Mouse (Mus musculus) hindbrain, embryonic 12.5 days (tissue): ENCODE measurements around the gene Gm20388. TPM values are rescaled to one million over a fixed set of nuclear protein-coding genes. Genes with fewer than 3 reads are reported as not detected.

Experiments
- ATAC-seq: fragments of 200-750 bp; cut with Nextera tagmentation; 2 replicates; pipeline ENCODE4 v1.8.0; 2017; ENCODE audit warnings: moderate TSS enrichment; ENCODE audit not compliant: low FRiP score
- H3K27ac ChIP-seq: fragments of 300-500 bp; sonication (generic); 2 replicates; pipeline ENCODE4 v1.5.1; 2016; ENCODE audit warnings: mild to moderate bottlenecking
- H3K27me3 ChIP-seq: fragments of 300-500 bp; sonication (generic); 2 replicates; pipeline ENCODE4 v1.6.1; 2016; ENCODE audit warnings: mild to moderate bottlenecking
- H3K36me3 ChIP-seq: fragments of 300-500 bp; sonication (generic); 2 replicates; pipeline ENCODE4 v1.6.1; 2016; ENCODE audit warnings: mild to moderate bottlenecking
- H3K4me1 ChIP-seq: fragments of 300-500 bp; sonication (generic); 2 replicates; pipeline ENCODE4 v1.6.1; 2016
- H3K4me2 ChIP-seq: fragments of 300-500 bp; sonication (generic); replicated peaks from 2 replicates; pipeline ENCODE4 v1.6.1; 2016; ENCODE audit warnings: mild to moderate bottlenecking
- H3K4me3 ChIP-seq: fragments of 300-500 bp; sonication (generic); 2 replicates; pipeline ENCODE4 v1.5.1; 2016; ENCODE audit warnings: mild to moderate bottlenecking
- H3K9ac ChIP-seq: fragments of 300-500 bp; sonication (generic); 2 replicates; pipeline ENCODE4 v1.6.1; 2016; ENCODE audit warnings: mild to moderate bottlenecking, moderate library complexity
- H3K9me3 ChIP-seq: fragments of 300-500 bp; sonication (generic); replicated peaks from 2 replicates; pipeline ENCODE4 v1.6.1; 2016; ENCODE audit warnings: mild to moderate bottlenecking
- WGBS: fragments of 180-500 bp; shearing (Covaris S2); methylation state at CpG from one replicate; pipeline ENCODE4 v1.1.7; 2016; 5-methylcytosine and 5-hydroxymethylcytosine counted together
- polyA plus RNA-seq: library from polyadenylated mRNA; unstranded; fragments of >200 nt; fragmentation: Nextera tagmentation; extraction: Ambion mirVana; gene quantifications from 2 replicates; pipeline ENCODE4 v1.2.1, GENCODE M21; 2016

The Gm20388 gene
- polyA plus RNA-seq, 1 experiment from 2014 or later: not detected

DNA sequence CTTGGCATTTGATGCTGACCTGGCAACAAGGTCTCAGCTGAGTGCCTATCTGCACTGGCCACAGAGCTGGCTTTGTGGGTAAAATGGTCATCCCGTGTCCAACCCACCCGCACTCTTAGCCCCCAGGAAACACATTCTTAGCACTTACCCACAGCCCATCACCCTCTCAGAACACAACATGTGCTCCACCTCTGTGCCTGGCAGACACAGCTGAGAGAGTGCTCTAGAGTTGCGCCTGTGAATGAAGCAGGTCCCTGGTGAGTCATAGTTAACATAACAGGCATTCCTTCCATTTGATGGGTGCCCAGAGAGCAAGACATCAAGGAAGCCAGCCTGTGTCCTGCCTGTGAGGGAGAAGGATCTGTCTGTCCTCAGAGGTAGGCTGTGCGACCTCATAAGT, 2276.6 kb downstream of the Gm20388 start:
- Histone ChIP-seq H3K9ac (no peak overlapping the region), H3K27me3 (no peaks in the 10 kb centered on the region), H3K4me2 (no peak overlapping the region), H3K4me3 (no peak overlapping the region), H3K9me3 (no peaks in the 10 kb centered on the region), H3K4me1 (peaks cover 10% of the 10 kb centered on the region), H3K36me3 (no peaks in the 10 kb centered on the region), H3K27ac (no peak overlapping the region)
- WGBS: 79% methylated on average over 4 of the region's 4 CpGs
- ATAC-seq: no peak

- Histone ChIP-seq H3K4me2 (no peak overlapping the region), H3K9me3 (no peaks in the 10 kb centered on the region), H3K4me3 (no peak overlapping the region), H3K27me3 (no peaks in the 10 kb centered on the region), H3K36me3 (no peaks in the 10 kb centered on the region), H3K27ac (no peak overlapping the region), H3K4me1 (peaks cover 16% of the 10 kb centered on the region), H3K9ac (no peak overlapping the region)
- no peak for ATAC-seq
- 57% methylated on average over 16 of the region's 16 CpGs for WGBS
These were observed 2279.9 kb downstream of the Gm20388 start for GRCm38 (mm10) chr8:122190349-122191053.

DNA sequence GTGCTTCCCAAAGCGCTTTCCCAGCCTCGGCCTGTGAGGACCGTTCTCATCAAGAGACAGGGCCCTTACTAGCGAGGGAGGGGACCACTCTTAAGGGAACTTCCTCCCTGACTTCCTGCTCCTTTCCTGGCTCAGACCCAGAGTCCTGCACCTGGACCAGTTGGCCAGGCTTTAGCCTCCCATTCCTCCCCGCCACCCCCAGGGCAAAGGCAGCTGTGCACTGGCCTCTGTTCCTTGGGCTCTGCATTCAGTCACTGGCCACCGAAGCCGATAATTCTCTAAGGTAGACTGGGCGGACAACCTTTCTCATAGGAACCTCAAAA, 2280.4 kb downstream of the Gm20388 start:
- Histone ChIP-seq H3K4me3 (no peak overlapping the region), H3K27me3 (no peaks in the 10 kb centered on the region), H3K9ac (no peak overlapping the region), H3K9me3 (no peaks in the 10 kb centered on the region), H3K4me1 (peaks cover 16% of the 10 kb centered on the region), H3K27ac (no peak overlapping the region), H3K36me3 (no peaks in the 10 kb centered on the region), H3K4me2 (no peak overlapping the region)
- 76% methylated on average over 8 of the region's 8 CpGs for WGBS
- ATAC-seq: no peak

DNA sequence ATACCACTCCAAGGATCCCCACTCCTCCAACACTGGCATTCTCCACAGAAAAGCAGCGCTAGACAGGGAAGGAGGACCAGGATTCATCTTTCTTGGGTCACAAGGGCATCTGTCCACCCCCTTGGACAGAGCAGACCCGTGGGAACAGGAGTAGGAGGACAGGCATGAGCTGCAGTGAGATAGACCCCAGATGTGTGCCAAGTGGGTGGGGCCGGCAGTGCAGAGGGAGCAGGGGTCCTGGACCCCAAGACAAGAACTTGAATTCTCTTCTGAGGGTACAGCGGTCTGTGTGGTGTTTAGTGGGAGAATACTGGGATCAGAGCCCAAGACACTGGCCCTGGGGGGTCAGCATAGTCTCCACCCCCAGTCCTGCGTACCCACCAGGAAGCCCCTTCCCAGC, 2282.1 kb downstream of the Gm20388 start:
- H3K27ac ChIP-seq: no peak overlapping the region
- WGBS: 81% methylated on average over 5 of the region's 5 CpGs
- no peaks in the 10 kb centered on the region for H3K9me3 ChIP-seq
- H3K9ac ChIP-seq: no peak overlapping the region
- H3K4me1 ChIP-seq: peaks cover 16% of the 10 kb centered on the region
- H3K4me3 ChIP-seq: no peak overlapping the region
- H3K4me2 ChIP-seq: no peak overlapping the region
- H3K36me3 ChIP-seq: no peaks in the 10 kb centered on the region
- ATAC-seq: no peak
- H3K27me3 ChIP-seq: no peaks in the 10 kb centered on the region

DNA sequence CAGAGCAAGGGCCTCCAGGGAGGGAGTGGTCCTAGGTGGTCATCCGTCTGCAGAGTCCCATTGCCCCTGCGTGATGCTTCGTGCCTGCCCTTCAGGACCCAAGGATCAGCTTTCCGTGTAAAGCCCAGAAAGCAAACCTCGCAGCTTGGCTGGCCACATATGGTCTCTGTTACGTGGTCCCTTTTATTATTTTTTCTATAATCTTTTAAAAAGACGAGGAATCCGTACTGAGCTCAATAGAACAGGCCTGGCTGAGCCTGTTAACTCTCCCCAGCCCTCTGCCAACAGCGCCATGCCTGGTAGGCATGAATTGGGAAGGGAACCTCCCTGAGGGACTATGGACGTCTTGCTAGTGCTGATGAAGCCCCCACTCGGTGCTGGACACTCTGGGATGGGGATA, 2282.9 kb downstream of the Gm20388 start:
- no peaks in the 10 kb centered on the region for H3K9me3 ChIP-seq
- no peak overlapping the region for H3K4me3 ChIP-seq
- WGBS: 71% methylated on average over 11 of the region's 11 CpGs
- no peak overlapping the region for H3K4me2 ChIP-seq
- H3K36me3 ChIP-seq: no peaks in the 10 kb centered on the region
- H3K27ac ChIP-seq: no peak overlapping the region
- no peaks in the 10 kb centered on the region for H3K27me3 ChIP-seq
- ATAC-seq: no peak
- H3K4me1 ChIP-seq: peaks cover 16% of the 10 kb centered on the region
- H3K9ac ChIP-seq: 0 out of 2 replicates have a peak overlapping the region, but pooled peaks have one; percentile 18

DNA sequence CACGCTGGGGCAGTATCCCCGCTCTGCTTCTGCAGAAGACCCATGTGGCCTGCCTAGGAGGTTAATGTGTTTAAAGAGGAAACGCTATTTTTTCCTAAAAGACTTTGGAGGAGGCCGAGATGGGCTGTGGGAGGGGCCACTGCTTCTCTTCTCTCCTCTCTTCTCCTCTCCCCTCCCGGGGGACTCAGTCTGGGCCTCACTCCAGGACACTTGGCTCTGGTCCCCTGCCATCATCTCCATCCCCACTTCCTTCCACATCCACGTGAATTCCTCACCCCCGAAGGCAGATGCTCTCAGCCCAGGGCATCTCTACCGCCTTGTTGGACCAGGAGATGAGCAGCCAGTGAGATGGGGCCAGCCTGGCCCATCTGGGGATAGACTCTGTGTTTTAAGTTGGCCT, 2283.8 kb downstream of the Gm20388 start:
- Histone ChIP-seq H3K27ac (no peak overlapping the region), H3K9ac (no peak overlapping the region), H3K36me3 (no peaks in the 10 kb centered on the region), H3K9me3 (no peaks in the 10 kb centered on the region), H3K27me3 (no peaks in the 10 kb centered on the region), H3K4me1 (peaks cover 16% of the 10 kb centered on the region), H3K4me2 (no peak overlapping the region), H3K4me3 (no peak overlapping the region)
- WGBS: 69% methylated on average over 8 of the region's 8 CpGs
- ATAC-seq: no peak

DNA sequence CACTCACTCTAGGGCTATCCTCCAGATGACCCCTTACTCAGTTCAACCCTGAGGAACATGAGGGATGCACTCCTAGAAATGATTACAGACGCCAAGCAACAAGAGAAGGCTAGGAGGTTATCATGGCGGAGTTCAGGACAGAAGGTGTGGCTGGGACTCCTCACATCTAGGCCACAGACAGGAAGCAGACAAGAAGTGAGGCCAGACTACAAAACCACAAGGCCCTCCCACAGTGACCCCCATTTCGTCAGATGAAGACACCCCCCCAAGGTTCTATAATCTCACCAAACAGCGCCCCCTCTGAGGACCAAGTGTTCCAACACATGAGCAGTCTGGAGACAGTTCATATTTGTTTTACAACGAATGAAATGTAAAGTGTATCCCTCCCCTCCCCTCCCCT, 2286.7 kb downstream of the Gm20388 start:
- Histone ChIP-seq H3K27ac (no peak overlapping the region), H3K4me3 (no peak overlapping the region), H3K27me3 (no peaks in the 10 kb centered on the region), H3K4me2 (no peak overlapping the region), H3K9me3 (no peaks in the 10 kb centered on the region), H3K36me3 (no peaks in the 10 kb centered on the region), H3K4me1 (peaks cover 6% of the 10 kb centered on the region), H3K9ac (no peak overlapping the region)
- no peak for ATAC-seq
- WGBS: 71% methylated on average over 5 of the region's 5 CpGs

DNA sequence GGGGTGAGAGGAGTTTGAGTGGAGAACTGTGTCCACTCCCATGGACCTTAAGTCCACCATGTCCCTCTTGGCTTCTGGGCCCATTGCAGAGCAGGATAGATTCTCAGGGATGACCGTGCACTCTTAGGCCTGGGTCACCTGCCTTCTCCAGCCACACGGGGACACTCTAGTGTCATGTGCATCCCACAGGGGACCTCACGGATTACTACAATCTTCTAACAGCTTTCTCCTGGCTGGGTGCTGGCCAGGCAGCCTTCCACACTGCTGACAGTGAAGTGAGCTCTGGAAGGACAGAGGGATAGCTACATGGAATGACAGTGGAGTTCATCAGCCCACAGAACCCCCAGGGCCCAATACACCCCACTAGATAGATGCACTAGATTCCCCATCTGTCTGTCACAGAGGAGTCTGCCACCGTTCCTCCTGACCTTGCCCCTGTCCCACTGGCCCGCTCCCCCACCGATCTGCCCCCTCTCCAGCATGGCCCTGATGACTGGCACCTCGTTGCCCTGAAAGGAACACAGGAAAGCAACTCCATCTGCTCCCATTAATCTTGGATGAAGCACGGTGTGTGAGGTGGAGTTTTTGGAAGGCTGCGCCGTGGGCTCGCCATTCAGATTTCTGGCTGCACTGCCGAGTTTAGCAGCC, 2287.9 kb downstream of the Gm20388 start:
- Histone ChIP-seq H3K27ac (no peak overlapping the region), H3K4me3 (no peak overlapping the region), H3K27me3 (no peaks in the 10 kb centered on the region), H3K36me3 (no peaks in the 10 kb centered on the region), H3K4me1 (no peaks in the 10 kb centered on the region; the same call in 1 of the 2 replicates), H3K4me2 (no peak overlapping the region), H3K9ac (no peak overlapping the region), H3K9me3 (no peaks in the 10 kb centered on the region)
- 72% methylated on average over 12 of the region's 12 CpGs for WGBS
- no peak for ATAC-seq

- Histone ChIP-seq H3K4me2 (no peak overlapping the region), H3K4me3 (no peak overlapping the region), H3K27me3 (no peaks in the 10 kb centered on the region), H3K36me3 (no peaks in the 10 kb centered on the region), H3K27ac (no peak overlapping the region), H3K9me3 (no peaks in the 10 kb centered on the region), H3K9ac (no peak overlapping the region), H3K4me1 (no peaks in the 10 kb centered on the region)
- no peak for ATAC-seq
- 82% methylated on average over 9 of the region's 9 CpGs for WGBS
These were observed 2288.6 kb downstream of the Gm20388 start for GRCm38 (mm10) chr8:122199191-122199590.

- no peak overlapping the region for H3K4me3 ChIP-seq
- ATAC-seq: no peak
- no peak overlapping the region for H3K4me2 ChIP-seq
- H3K9ac ChIP-seq: no peak overlapping the region
- H3K4me1 ChIP-seq: no peaks in the 10 kb centered on the region
- 95% methylated on average over 4 of the region's 4 CpGs for WGBS
- H3K27ac ChIP-seq: no peak overlapping the region
- no peaks in the 10 kb centered on the region for H3K9me3 ChIP-seq
- H3K36me3 ChIP-seq: no peaks in the 10 kb centered on the region
- H3K27me3 ChIP-seq: no peaks in the 10 kb centered on the region
These were observed 2289.2 kb downstream of the Gm20388 start for GRCm38 (mm10) chr8:122199841-122200240.

GRCm38 (mm10) chr8:122211591-122211990, 2300.9 kb downstream of the Gm20388 start:
- H3K27ac ChIP-seq: no peak overlapping the region
- H3K9ac ChIP-seq: no peak overlapping the region
- no peak overlapping the region for H3K4me2 ChIP-seq
- H3K36me3 ChIP-seq: no peaks in the 10 kb centered on the region
- no peak for ATAC-seq
- H3K9me3 ChIP-seq: no peaks in the 10 kb centered on the region
- H3K4me1 ChIP-seq: peaks cover 3% of the 10 kb centered on the region; the same call in 1 of the 2 replicates
- WGBS: 78% methylated on average over 3 of the region's 3 CpGs
- no peaks in the 10 kb centered on the region for H3K27me3 ChIP-seq
- H3K4me3 ChIP-seq: no peak overlapping the region

- Histone ChIP-seq H3K27ac (no peak overlapping the region), H3K4me2 (no peak overlapping the region), H3K4me1 (peaks cover 3% of the 10 kb centered on the region; the same call in 1 of the 2 replicates), H3K36me3 (no peaks in the 10 kb centered on the region), H3K27me3 (no peaks in the 10 kb centered on the region), H3K9ac (no peak overlapping the region), H3K4me3 (no peak overlapping the region), H3K9me3 (no peaks in the 10 kb centered on the region)
- no peak for ATAC-seq
- WGBS: 77% methylated on average over 8 of the region's 8 CpGs
These were observed 2305.0 kb downstream of the Gm20388 start for GRCm38 (mm10) chr8:122215630-122216029.

DNA sequence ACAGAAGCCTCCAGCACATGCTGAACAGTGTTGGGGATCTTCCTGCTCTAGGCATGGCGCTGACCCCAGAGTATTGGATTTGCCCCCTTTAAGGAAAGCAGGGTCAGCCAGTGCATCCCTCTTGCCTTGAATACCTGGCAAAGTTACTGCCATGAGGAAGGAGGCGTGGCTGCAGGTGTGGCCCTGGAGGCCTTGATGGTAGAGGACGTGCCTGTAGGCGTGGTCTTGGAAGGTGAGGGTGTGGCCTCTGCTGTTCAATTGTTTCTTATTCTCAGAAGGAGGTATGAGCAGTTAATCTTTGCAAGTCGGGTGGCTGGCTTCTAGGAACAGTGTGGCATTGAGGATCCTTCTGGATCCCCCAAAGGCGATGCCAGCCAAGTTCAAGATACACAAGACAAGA, 2305.8 kb downstream of the Gm20388 start:
- no peaks in the 10 kb centered on the region for H3K9me3 ChIP-seq
- no peak for ATAC-seq

More for the DNA sequence above, 2305.8 kb downstream of the Gm20388 start:
- Histone ChIP-seq H3K27me3 (no peaks in the 10 kb centered on the region), H3K4me1 (peaks cover 3% of the 10 kb centered on the region; the same call in 1 of the 2 replicates), H3K27ac (no peak overlapping the region), H3K36me3 (no peaks in the 10 kb centered on the region), H3K9ac (no peak overlapping the region), H3K4me3 (no peak overlapping the region), H3K4me2 (no peak overlapping the region)
- WGBS: 77% methylated on average over 6 of the region's 6 CpGs
